In genomic region chr2:166569182-166569581, GRCm38 (mm10) we compare ENCODE assay signal across 18 mouse cellular contexts.
"Had no signal": no experiment of that assay in that cellular context is flagged by ENCODE, and none has a peak within 500 bp of the region (broad histone marks: within the 10 kb centered on the region; RNA-seq: fewer than 3 reads in every experiment).

No protein-coding gene starts in this region.

- H3K9ac ChIP-seq: liver, embryonic 14.5 days; lung, embryonic 15.5 days; midbrain, embryonic 12.5 days; midbrain, embryonic 15.5 days; neural tube, embryonic 12.5 days; neural tube, embryonic 15.5 days had no signal

- H3K4me3 ChIP-seq: left cerebral cortex, adult 2 months; lung, embryonic 15.5 days; midbrain, embryonic 12.5 days; midbrain, embryonic 15.5 days; neural tube, embryonic 12.5 days; neural tube, embryonic 15.5 days had no signal

- H3K4me1 ChIP-seq: midbrain, embryonic 12.5 days; midbrain, embryonic 15.5 days had no signal

- H3K27ac ChIP-seq: left cerebral cortex, adult 2 months; liver, embryonic 14.5 days; lung, embryonic 15.5 days; midbrain, embryonic 12.5 days; midbrain, embryonic 15.5 days; neural tube, embryonic 12.5 days; neural tube, embryonic 15.5 days had no signal

- ATAC-seq: inflammation-experienced regulatory T-cells, adult 6 months; intestine, embryonic 16.5 days; midbrain, embryonic 15.5 days had no signal

- H3K27me3 ChIP-seq: lung, embryonic 15.5 days; midbrain, embryonic 12.5 days; midbrain, embryonic 15.5 days; neural tube, embryonic 12.5 days; neural tube, embryonic 15.5 days had no signal

- H3K9me3 ChIP-seq: lung, embryonic 15.5 days; midbrain, embryonic 12.5 days; midbrain, embryonic 15.5 days; neural tube, embryonic 12.5 days; neural tube, embryonic 15.5 days had no signal

- H3K4me2 ChIP-seq: liver, embryonic 11.5 days; lung, embryonic 15.5 days; midbrain, embryonic 12.5 days; midbrain, embryonic 15.5 days; neural tube, embryonic 12.5 days; neural tube, embryonic 15.5 days had no signal

- DNase-seq: layer of hippocampus, postnatal 36 days; lung, adult 18-20 months; lung, postnatal 10 days; lung, postnatal 36 days; right cerebral cortex, adult 18-20 months; right cerebral cortex, postnatal 14 days; right cerebral cortex, postnatal 4 days; thymus, postnatal 25 days had no signal

- H3K36me3 ChIP-seq: lung, embryonic 15.5 days; midbrain, embryonic 15.5 days had no signal
